Mouse (Mus musculus): ENCODE data around the gene Eprs. TPM values are rescaled to one million over a fixed set of nuclear protein-coding genes. Genes with fewer than 3 reads are reported as not detected.
"Not testable (repeated sequence)": the region's sequence is repeated elsewhere in the genome, so short reads cannot be mapped to it uniquely, and the experiment has no call there.

Eprs gene
- polyA plus RNA-seq (2012; rRNA removed), result 16.3 and 18.1 TPM in 2 replicates

DNA sequence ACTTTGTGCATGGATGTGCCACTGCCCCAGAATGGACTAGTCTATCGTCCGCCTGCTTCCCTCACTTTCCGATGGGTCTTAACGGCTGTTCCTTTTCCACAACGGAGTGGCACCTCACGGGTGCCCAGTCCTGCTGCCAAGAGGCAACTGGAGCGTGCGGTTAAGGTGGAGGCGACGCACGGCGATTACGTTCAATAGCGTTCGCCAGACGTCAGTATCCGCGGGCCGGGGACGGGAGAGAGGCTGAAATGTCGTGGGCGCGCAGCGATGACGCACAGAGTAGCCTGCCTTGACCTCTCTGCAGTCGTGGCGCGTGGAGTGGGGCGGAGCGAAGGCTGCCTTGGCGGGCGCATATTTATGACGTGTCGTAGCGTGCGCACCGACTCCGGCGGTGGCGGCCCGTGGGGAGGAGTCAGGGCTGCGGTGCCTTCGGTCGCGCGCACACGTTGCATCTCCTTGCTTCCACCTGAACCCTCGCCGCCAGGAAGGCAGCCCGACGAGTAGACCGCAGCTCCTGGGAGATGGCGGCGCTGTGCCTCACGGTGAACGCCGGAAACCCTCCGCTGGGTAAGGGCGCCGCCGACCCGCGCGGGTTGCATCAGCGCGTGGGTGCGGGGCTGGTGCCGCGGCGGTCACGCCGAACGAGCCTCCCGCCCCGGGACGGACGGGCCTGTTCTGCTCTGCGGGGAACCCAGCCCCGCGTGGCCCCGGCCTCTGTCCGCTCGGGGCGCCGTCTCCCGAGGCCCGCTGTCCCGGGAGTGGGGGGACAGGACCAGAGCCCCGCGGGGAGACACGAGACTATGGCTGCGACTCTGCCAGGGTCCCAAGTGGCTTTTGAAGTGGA, at the start of gene Eprs:
TSS of gene Eprs (plus strand) at position 368 of the 844 bp plus-strand sequence.
- DNase-seq (ENCODE audit: low read depth), result peak; percentile 60

DNA sequence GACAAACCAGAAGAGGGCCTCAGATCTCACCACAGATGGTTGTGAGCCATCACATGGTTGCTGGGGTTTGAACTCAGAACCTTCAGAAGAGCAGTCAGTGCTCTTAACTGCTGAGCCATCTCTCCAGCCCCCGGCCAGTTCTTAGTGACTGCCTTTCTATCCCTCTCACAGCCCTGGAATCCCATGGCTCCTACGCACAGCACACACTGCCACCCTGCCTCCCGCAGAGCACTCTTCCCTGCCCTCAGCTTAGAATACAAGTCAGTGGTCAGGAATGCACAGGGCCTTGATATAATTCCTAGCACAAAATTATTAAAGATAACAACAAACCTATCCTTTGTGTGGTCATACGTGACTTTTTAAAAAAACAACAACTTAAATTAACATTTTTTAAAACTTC, 48.3 kb upstream of the Eprs start:
- no peak for DNase-seq (ENCODE audit: low read depth)

DNA sequence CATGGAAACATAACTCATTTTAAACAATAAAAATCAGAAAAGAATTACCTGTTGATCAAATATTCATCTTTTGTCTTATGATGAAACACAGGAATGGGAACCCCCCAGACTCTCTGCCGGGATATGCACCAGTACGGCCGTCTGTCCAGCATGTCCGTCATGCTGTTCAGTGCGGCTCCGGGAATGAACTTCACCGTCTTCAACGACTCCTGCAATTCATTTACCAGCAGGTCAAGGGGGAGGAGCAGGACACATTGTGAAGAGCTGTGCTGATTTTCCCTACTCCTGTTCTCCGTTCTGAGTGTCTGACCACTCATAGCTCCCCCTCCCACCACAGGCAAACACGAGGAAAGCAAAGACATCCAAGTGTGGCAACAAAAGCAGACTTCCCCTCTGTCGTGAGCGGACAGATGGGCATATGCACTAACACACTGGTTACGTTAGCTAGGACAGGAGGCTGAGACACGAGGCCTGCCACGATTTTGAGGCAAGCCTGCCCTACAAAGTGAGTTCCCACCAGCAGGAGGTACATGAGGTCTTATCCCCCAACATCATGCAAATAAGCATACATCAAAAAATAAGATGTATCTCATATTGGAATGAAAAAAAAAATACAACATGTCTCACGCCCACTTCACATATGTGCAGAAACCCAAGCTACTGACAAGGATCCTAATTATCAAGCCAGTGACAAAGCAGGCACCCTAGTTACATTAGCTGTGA, 46.8 kb upstream of the Eprs start:
- DNase-seq (ENCODE audit: low read depth), result no peak

GRCm38 (mm10) chr1:185327754-185328345, 35.0 kb upstream of the Eprs start:
- not testable (repeated sequence) for DNase-seq (ENCODE audit: low read depth)

DNA sequence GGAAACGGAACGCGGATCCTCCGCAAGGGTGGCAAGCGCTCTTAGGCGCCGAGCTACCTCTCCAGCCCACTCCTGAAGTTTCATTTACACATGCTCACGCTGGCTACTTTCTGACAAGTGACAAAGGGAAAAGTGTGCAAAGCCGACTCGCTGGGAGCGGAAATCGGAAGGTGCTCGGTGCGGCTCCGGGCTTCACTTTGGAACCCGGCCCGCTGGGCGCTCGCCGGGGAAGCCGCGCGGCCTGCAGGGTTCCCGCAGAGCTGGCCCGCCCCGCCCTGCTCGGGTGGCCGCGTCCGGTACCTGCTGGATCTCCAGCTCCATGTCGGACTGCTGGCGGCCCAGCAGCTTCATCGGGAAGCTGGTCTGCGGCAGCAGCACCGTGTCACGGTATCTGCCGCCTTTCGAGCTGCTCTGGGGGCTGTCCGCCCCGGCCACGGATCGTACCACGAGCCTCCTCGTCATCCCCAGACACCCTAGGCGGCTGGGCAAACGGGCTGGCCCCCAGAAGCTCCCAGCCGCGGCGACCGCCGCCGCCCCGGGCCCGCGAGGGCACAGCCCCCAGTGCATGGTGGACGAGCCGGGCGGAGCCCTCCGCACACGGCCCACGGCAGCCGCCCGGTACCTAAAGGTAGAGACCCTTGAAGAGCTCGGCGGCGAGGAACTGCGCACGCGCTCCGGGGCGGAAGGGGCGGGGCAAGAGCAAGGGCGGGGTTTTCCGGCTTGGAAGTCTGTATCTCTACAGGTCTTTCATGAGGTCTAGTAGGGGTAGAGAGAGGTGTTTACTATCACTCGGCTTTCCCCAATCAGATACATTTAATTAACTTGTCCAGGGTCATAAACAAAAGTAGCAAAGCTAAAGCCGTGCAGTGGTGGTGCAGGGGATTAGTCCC, 33.9 kb upstream of the Eprs start, which contains the start of gene Iars2:
TSS of gene Iars2 (minus strand) at position 676 of the 890 bp plus-strand sequence.
- DNase-seq (ENCODE audit: low read depth), result no peak

DNA sequence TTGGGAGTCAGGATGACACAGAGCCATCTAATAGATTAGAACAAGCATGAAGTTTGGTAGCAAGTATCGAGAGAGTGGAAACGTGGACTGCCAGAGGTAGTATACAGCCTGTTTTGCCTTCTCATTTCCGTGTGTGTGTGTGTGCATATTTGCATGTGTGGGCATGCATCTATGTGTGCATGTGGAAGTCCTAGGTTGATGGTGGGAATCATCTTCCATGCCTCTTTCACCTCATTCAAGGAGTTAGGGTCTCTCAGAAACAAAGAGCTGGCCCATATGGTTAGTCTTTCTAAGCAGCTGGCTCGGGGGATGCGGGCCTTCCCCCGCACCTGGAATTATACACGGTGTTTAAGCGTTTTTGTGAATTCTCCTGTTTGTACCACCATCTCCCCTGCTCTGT, 33.0 kb upstream of the Eprs start:
- no peak for DNase-seq (ENCODE audit: low read depth)

DNA sequence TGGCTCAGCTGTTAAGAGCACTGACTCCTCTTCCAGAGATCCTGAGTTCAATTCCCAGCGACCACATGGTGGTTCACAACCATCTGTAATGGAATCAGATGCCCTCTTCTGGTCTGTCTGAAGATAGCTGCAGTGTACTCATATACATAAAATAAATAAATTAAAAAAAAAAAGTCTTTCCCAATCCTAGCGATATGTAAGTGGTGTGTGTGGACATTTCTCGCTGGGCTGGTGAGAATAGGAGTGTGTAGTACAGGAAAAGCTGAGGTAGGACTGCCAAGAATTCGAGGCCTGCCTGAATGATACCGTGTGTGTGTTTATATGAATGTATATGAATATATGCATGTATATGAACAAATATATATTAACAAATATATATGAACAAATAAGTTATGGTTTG, 31.5 kb upstream of the Eprs start:
- DNase-seq (ENCODE audit: low read depth), result no peak

DNA sequence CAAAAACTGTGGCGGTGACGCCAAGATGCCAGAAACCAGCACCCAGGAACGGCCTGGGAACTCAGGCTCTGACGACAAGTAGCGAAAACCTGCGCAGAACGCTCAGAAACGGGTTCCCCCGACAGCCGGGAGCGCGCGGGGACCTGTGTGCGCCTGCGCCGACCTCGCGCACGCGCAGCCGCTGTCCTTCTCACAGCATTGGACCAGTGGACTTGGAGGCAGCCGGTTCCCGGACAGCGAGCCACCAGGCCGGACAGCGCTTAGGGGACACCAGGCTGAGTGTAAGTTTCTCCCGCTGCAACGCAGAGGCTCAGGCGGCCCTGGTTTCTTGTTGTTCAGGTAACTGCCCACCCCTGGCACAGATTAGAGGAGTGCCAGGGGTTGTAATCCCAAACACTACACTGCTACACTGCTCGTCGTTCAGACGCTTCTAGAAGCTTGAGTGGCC, 30.8 kb upstream of the Eprs start, which contains the start of gene Bpnt1:
TSS of gene Bpnt1 (plus strand) at position 167 of the 448 bp plus-strand sequence.
- no peak for DNase-seq (ENCODE audit: low read depth)

DNA sequence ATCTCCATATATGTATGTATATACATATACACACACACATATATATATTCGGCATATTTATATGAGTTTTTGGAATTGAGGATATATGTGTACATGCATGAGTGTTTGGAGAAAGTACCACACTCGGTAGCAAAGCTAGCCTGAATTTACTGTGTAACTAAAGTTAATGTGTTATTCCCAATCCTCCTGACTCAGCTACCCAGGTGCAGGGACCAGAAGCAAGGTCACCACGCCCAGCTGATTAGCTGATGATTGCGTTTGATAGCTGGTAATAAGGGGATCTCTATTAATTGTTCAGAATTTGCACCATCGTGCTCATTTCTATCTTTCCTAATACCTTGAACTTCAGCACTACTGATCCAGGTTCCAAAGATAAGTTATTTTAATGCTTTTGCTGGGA, 29.2 kb upstream of the Eprs start:
- DNase-seq (ENCODE audit: low read depth), result no peak

DNA sequence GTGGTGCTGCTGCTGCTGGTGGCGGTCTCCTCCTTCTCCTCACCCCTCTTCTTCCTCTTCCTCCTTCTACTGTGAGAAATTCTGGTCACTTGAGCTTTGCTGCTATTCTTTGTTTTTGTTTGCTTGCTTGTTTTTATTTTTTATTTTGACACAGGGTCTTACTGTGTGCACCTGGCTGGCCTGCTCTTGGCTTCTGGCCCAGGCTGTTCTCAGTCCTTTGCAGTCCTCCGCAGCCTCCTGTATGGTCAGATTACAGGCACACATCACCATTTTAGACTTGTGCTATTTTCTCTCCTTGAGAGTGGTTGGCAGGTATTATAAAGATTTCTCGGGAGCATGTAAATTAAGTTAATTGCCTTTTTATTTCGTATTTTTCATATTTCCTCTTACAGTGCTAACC, 28.7 kb upstream of the Eprs start:
- no peak for DNase-seq (ENCODE audit: low read depth)

DNA sequence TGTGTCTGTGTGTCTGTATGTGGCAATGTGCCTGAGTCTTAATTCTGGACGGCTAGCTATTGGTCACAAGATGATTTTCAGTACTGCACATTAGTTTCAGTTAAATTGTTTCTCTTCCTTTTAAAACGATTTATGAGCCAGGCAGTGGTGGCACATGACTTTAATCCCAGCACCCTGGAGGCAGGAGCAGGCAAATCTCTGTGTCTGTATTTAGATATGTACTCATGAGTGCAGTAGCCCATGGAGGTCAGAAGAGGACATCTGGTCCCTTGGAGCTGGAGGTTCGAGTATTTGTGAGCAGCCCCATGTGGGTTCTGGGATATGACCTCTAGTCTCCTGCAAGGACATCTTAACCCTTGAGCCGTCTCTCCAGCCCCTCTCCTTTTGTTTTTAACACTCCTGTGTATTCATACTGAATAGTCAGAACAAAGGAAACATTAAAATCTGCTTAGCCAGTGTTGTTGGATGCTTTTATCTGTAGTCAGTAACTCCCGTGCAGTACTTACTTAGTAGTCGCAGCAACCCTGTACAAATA, 27.5 kb upstream of the Eprs start:
- DNase-seq (ENCODE audit: low read depth), result no peak

DNA sequence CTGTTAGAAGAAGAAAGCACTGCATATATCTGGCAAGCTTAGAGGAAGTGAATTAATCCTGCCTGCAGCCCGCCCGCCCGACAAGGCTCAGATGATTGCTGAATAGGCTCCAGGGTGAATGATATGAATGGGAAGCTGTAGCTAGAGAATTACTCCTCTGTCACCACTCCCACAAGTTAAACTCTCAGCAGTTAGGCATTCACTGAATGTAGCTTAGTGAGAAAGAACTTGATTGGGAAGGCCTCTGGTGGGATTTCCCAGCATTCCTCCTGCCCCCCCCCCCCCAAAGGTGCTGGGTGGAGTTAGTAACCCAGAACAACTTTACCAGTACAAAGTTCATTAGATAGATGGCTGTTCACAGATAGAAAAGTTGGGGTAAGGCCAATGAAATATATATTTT, 26.3 kb upstream of the Eprs start:
- DNase-seq (ENCODE audit: low read depth), result no peak

GRCm38 (mm10) chr1:185342441-185342840, 20.4 kb upstream of the Eprs start:
- DNase-seq (ENCODE audit: low read depth), result no peak

DNA sequence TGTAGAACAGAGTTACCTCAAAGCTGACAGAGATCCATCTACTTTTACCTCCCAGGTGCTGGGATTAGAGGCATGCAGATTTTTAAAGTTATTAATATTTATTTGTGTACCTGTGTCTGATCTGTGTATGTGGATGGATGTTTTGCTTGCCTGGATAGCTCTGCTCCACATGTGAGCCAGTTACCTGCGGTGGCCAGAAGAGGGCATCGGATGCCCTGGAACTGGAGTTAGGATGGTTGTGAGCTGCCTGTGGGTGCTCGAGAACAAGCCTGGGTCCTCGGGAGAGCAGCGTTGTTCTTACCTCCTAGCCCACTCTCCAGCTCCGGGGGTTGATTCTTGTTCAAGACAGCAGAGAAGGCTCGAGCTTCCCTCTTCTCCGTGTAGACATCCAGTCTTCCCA, 19.4 kb upstream of the Eprs start:
- DNase-seq (ENCODE audit: low read depth), result no peak

DNA sequence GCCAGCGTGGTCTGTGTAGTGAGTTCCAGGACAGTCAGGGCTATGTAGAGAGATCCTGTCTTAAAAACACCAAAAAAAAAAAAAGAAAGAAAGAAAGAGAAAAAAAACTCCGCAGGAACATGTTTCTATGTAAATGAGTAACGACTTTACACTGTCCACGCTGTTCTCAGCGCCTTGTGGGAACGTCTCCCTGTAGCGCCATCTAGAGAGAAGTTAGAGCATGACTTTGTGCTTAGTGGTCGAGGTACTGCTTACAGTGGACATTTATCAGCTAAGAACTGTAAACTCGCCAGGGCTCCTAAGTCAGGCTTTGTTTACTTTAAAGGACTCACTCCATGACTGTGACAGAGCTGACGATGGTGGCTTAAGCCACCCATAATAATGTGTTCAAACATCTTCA, 16.7 kb upstream of the Eprs start:
- no peak for DNase-seq (ENCODE audit: low read depth)

GRCm38 (mm10) chr1:185349741-185350140, 13.1 kb upstream of the Eprs start:
- no peak for DNase-seq (ENCODE audit: low read depth)

DNA sequence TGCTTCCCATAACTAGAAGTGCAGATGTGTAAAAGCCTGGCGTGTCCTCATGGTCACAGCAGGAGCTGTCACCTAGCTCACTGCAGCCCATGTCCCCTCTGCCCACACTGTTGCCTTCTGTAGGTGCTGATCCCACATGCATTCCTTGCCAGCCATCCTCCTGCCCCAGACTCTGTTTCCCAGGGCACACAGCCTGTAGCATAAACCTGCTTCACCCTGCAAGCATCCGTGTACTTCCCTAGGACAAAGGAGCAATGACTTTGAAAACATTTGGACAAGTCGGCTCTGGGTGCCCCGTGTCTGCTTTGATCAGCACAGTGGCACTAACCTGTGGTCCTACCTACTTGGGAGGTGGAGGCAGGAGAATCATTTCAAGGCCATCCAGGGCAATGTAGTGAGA, 12.2 kb upstream of the Eprs start:
- DNase-seq (ENCODE audit: low read depth), result no peak

DNA sequence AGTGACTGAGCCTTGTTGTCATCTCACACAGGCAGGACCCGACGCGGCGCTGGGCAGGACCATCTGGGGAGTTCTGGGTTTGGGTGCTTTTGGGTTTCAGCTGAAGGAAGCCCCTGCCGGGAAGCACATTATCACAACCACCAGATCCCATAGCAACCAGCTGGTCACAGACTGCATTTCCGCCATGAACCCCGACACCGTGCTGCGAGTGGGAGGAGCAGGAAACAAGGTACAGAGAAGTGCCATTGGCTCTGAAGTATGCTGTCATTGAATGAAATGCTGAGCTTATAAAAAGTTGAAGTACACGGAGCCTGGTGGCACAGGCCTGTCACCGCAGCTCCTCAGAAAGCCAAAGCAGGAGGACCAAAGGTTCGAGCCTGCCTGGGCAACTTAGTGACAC, 10.7 kb upstream of the Eprs start:
- DNase-seq (ENCODE audit: low read depth), result no peak

DNA sequence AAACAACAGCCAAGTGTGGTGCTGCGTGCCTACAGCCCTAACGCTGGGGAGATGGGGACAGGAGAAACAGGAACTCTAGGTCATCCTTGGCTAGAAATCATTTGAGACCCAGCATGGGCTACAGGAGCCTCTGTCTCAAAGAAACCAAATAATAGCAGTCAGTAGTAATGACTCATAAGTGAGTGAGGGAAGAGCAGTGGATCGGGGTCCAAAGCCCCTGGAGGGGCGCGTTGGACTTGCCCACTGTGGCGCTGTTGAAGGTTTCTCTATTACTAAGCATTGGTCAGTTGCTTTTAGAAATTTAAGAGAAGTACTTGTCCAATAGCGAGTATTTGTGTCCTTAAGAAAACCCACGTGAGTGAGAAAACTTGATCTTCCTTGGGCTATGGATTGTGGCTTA, 9.5 kb upstream of the Eprs start:
- no peak for DNase-seq (ENCODE audit: low read depth)

DNA sequence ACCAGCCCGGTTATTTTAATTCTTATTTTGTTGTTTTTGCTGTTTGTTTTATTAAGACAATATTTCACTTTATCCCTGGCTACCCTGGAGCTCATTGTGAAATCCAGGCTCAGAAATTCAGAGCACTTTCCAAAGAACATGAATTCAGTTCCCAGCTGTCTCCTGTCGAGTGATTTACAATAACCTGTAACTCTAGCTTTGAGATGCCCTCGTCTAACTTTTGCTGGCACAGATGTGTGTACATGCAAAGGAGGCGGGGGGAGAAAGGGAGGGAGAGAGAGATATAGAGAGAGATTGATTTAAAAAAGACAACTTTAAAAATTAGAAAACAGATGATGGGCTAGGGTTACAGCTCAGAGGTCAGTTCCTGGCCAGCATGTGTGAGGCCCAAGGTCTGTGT, 8.1 kb upstream of the Eprs start:
- no peak for DNase-seq (ENCODE audit: low read depth)

- DNase-seq (ENCODE audit: low read depth), result no peak
Measured at GRCm38 (mm10) chr1:185356246-185356645, 6.6 kb upstream of the Eprs start.

All from gonadal fat pad, adult 2 months (tissue).